Mouse (Mus musculus) lung, postnatal 14 days (tissue): ENCODE results near the gene Gas8.
A peak's percentile ranks its signal among the peaks of the same experiment; 100 is the strongest.
"Not testable (repeated sequence)": the region's sequence is repeated elsewhere in the genome, so short reads cannot be mapped to it uniquely, and the experiment has no call there.

Source experiments
- DNase-seq: peaks from one replicate; pipeline ENCODE4 v3.0.0; 2021

The Gas8 gene

DNA sequence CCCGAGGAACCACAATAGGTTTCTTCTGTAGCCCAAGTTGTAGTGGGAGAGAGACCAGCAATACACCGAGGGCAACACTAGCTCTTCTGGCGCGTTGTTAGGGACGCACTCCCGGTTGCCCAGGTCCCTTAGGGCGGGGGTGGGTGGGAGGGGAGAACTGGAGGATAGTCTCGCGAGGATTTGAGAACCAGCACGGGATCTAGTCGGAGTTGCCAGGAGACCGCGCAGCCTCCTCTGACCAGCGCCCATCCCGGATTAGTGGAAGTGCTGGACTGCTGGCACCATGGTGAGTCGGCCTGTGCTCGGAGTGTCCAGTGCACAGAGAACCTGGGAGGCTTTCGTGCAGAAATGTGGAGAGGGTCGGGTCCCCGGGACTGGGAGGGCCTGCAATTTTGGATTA, at the start of gene Gas8:
Gas8 (plus strand) TSS at position 168 of the 400 bp plus-strand sequence.
- DNase-seq: peak; percentile 91

DNA sequence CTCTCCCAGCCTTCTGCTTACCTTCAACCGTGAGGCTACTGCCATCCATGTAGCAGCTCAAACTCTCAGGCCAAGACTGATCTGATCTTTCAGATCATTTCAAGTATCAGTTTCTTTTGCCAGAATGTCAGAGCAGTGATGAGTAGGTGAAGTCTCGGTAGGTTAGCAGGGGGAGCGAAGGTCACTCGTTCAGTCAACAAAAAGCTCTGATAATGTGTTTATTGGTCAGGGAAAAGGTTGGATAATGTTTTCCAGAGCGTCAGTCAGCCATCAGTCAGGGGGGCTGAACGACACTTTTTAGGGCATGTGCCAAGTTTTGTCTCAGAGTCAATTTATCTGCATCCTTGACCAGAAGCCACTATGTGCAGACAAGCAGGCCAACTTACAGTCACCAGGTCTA, 45.6 kb upstream of the Gas8 start:
- DNase-seq: not testable (repeated sequence)

DNA sequence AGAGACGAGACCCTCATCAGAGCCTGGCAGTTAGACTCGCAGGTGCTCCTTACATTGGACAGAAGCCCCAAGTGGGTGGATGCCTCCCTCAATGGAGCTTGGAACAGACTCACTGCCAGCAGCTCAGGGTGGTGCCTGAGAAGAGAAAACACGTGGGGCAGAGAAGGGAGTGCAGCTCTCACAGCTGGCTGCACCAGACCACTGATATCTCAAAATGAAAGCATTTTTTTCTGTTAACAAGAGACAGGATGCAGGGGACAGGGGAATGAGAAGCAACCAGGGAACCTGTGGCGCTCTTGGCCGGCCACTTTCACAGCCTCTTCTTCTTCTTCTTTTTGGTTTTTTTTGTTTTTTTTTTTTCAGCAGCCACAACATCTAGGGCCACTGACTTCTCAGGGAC, 44.1 kb upstream of the Gas8 start:
- not testable (repeated sequence) for DNase-seq

DNA sequence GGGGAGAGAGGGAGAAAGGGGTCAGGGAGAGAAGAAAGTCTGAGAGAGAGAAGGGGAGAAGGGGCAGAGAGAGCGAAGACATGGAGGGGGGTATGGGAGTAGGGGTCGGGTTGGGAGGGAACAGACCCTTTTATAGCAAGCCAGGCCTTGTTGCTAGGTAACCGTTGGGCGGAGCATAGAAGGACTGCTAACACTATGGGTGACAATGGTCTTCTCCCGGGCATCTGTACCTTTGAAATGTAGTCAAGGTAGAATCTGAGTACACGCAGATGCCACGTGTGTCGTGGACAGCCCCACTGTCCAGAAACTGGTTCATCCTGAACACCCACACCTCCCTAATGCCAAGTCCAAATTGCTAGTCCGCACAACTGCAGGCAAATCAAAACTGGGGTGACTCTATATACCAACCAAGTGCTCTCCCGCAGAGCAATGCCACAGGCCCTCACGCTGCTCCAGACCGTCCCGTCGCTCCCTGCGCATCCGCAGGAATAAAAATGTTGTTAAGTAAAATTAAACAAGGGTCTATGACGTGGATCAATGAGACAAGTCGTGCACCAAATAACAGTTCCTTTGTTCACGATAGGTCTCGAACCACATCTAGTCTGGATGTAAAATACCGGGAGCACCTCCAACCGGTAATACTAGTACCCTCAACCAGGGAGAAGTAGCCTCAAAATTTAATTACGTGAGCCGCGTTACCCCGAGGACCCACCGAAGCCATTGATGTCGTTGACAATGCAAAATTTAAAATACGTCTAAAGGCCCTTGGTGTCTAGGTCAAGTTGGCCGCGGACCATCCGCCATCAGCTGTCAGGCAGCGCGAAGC, 41.5 kb upstream of the Gas8 start:
- DNase-seq: peak; percentile 4

DNA sequence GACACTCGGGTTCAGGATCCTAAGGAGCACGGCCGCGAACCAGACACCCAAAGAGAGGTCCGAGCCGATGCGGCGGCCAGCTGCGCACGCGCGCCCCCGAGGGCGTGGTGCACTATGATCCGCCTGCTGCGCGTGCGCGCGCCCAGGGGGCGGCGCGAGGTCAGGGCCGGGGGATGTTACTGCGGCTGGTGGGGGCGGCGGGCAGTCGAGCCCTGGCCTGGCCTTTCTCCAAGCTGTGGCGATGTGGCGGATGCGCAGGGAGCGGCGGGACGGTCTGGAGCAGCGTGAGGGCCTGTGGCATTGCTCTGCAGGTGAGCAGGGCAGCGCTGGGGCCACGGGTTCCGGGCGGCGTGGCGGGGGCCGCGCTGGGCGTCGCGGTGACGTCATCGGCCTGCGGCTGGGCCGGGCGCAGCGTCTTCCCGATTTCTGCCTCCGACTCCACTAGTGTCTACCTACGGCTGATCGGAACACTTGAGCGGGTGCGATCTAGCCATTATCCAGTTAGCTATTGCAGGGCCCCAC, 40.8 kb upstream of the Gas8 start, which contains the start of gene Afg3l1:
Afg3l1 (plus strand) TSS at position 167 of the 522 bp plus-strand sequence.
- DNase-seq: peak; percentile 93

DNA sequence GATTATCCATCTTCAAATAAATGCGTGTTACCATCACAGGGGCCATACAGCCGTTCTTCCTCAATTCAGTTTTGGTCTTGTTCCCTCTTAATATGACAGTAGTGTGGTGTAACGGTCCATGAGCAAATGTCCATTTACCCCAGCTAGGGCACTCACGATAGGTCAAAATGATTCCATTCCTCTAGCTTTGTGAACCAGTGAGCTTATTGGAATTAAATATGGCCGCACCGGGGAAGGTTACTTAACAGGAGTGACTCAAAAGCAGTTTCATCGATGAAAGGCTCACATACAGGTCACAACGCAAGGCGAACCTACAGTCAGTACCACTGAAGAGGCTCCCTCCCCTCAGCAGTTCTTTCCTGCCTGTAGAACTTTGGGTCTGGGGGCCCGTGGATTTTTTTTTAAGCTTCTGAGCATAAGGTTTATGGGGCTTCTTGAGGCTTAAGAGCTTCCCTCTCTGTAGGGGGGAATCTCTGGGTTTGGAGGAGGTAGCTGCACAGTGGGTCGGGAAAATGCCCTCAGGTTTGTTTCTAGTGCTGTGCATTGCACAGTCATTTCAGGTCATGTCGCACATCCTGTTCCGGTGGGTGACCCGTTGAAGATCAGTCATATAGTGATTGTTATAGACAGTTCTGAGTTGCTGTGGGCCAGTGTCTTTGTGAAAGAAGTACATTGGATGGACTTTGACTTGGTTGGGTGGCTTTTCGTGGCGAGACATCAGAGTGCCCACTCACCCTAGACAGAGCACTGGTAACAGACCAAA, 40.0 kb upstream of the Gas8 start:
- DNase-seq: peak; percentile 4

DNA sequence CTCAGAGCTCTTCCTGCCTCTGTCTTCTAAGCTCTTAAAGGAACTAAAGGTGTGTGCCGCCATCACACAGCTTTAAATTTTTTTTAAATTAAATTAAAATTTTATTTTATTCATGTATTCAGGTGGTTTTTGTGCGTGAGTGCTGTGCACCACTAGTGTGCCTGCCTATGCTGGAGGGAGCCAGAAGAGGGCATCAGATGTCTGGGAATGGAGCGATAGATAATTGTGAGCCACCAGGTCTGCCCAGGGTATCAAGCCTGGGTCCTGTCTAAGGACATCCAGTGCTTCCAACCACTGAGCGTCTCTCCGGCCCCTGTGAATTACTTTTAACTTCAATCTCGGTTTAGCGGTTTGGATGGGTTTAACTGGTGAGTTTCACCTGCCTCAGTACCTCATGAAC, 36.0 kb upstream of the Gas8 start:
- DNase-seq: no peak

DNA sequence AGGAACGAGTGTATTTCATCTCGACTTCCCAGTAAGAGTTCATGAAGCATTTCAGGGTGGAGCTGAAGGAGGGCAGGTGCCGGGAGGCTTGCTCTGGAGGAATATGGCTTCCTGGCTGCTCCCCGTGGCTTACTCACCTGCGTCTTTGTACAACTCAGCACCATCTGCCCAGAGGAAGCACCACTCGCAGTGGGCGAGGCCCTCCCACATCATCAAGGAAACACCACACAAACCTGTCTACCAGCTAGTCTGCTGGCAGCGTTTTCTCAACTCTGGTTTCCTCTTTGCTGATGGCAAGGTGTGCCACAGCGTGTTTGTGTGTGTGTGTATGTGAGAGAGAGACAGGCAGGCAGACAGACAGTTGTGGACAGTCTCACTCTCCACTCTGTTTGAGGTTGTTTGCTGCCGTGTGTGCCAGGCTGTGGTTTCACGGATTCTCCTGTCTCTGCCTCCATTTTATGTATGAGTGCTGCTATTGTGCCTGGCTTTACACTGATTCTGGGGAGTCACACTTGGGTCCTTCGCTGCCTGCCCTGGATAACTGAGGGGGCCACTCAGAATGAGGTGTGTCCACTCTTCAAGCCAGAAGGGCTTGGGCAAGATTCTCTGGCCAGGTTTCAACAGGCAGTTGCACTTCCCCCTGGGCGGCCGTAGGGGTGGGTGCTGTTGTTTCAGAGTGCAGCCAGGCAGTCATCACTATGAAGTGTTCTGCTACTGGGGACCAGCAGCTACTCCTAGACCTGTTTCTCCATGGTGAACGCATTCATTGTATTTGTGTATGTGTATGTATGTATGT, 27.2 kb upstream of the Gas8 start:
- peak; percentile 28 for DNase-seq

DNA sequence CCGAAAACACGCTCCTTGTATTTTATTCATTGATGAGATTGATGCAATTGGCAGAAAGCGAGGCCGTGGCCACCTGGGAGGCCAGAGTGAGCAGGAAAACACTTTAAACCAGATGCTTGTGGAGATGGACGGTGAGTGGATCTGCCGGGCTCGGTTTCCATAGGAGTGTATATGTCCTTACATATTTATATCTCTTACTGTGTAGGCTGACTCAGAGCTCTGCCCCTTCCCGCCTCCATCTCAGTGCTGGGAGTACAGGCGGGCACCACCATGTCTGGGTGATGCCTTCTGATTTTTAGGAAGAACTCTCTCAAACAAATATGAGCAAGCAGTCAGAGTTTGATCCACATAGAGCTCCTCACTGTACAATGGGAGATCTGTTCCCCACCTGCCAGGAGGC, 25.7 kb upstream of the Gas8 start:
- no peak for DNase-seq

DNA sequence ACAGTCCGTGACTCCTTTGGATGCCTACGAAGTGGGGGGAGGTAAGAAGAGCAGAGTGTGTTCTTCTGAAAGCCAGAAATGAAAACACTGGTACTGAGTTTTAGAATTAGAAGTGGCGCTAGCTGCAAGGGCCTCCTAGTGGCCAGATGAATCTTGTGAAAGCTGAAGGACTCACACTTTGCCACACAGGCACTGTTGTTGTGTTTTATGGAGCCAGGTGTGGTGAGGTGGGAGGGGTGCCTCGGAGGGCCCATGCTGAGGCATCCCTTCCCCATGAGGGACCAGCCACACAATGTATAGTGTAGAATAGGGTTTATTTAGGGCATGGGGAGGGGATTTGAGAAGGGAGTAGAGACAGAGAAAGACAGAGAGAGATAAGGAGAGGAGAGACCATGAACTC, 20.9 kb upstream of the Gas8 start:
- no peak for DNase-seq

DNA sequence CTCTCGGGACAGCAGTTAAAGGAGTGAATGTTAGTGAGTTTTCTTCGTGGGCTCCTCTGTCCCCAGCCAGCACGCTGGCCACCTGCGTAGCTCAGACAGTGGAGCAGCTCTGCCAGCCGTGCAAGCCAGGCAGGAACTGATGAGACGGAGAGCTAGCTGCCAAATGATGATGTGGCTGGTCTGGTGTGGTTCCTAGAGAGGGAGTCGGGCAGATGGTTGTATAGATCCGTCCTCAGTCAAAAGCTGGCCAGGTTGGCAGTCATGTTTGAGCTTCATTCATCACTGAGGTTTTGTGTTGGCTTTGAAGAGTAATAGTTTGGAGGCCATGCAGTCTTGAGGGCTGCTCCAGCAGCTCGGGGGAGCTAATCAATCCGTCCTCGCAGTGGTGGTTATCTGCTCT, 19.7 kb upstream of the Gas8 start:
- DNase-seq: no peak

DNA sequence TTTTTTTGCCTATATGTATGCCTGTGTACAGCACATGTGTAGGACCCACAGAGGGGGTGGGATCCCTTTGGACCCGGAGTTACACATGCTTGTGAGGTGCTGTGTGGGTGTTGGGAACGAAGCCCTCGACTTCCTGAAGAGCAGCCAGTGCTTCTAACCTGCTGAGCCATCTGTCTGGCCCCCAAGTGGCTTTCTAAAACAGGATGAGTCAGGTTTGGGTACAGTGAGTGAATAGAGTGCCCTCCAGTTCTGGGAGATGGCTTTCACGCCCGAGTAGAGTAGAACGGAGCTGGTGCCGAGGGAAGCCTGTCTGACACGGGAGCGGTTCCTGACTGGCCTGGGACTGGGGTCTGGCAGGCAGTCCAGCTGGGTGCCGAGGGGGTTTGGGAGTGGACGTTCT, 19.1 kb upstream of the Gas8 start:
- no peak for DNase-seq

DNA sequence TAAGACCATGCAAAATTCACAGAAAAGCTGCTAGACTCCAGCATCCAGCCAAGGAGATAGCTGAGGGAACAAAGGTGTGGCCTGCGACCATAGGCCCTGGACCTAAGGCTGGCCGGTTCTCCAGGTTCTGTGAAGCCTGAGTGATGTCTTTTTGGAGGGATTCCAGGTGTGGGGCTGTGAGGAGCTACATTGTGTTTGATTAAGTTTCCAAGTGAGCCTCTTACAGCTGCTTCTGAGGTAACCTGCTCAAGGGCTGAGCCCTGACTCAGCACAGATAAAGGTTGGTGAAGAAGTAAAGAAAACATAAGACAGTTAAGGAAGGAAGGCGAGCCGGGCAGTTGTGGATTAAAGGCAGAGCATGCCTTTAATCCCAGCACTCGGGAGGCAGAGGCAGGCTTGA, 16.4 kb upstream of the Gas8 start:
- no peak for DNase-seq

DNA sequence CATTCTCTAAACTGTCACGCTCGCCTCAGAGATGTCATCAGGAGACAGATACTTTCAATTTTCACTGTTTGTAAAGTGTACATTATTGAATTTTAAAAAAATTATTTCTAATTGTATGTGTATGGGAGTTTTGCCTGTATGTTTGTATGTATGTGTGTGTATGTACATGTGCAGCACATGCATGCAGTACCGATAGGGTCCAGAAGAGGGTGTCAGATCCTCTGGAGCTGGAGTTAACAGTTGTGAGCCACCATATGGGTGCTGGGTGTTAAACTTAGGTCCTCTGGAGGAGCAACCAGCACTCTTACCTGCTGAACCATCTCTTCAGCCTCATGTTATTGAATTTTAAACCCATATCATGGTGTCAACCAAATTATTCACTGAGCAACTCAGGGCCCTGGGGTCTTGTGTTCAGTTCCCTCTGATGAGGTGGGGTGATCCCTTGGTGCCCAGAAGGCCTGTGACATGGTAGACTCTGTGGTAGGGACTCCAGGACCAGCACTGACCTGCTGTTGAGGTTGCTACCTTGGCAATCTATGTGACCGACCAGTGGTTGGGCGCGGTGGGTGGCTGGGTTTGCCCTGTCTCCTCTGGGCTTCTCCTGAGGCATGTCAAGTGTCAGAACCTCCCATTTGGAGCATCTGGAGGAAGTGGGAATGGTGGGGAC, 14.7 kb upstream of the Gas8 start:
- no peak for DNase-seq

DNA sequence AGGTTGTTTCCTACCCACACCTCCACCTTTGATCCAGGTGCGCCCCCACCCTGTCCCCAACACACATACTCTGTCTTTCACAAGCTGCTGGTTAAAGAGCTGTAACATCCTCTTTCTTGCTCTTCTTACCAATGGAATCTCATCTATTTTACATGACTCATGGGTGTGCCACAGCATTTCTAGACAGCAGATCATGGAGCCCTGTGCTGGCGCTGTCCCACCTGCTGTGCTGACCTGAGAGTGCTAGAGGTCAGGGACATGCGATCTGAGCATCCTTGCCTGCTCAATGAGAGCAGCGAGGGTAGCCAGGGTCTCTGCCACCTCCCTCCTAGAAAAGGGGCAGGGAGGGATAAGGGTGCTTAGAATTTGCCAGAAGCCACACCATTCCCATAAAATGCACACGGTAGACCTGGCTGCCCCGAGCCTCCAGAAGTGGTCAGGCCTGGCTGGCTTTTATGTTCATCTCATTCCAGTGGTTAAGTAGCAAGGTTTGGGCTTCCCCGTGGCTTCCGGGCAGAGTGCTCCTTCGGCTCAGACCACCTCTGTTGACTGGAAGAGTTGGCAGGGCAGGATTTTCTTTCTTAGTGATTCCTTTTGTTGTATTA, 13.9 kb upstream of the Gas8 start:
- no peak for DNase-seq

DNA sequence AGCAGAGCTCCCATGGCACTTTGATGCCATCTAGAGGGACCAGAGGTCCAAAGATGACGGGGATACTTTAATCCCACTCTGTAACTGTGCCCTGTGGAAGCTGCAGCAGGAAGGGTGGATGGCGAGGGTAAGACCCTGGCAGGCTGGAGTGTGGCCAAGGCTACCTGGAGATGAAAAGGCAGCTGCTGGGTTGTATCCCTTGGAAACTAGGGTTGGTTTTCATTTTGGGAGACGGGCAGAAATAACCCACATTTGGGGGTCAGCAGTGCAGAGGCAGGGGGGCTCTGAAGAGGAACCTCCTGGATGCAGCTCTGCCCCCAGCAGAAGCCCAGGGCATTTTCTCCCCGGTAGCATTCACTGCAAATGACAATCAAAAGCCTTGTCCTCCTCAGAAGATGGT, 13.4 kb upstream of the Gas8 start:
- no peak for DNase-seq

DNA sequence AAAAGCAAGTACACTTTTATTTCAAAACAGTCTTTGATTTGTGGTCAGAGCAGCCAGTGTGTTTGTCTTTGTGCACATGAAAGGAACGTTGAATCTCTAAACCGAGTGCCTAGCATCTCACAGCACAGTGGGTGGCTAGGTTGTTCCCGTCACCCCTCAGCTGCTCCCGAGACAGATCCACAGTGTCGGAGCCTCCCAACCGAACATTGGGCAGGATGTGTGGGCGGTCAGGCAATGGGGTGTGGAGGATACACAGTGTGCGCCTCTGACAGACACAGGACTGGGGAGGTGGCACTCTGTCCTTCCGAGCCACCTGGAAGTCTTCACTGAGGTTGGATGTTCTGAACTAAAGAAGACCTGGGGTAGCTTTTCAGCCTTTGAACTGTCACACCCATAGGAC, 12.9 kb upstream of the Gas8 start:
- no peak for DNase-seq

DNA sequence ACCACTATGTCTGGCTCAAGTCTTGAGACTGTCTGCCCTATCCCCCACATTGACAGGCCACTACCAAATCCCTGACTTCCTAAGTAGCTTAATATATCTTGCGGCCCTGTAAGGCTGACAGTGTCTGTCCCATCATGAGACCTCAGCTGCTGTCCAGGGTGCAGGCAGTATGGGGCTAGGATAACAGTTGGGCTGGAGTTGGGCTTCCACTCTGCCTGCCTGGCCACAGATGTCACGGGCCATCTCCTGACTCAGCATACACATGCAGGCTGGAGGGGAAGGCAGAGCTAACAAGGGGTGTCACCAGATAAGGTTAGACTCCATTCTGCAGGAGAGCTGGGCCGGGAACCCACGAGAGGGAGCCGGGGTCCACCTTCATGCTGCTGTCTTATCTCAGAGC, 11.5 kb upstream of the Gas8 start:
- DNase-seq: no peak

DNA sequence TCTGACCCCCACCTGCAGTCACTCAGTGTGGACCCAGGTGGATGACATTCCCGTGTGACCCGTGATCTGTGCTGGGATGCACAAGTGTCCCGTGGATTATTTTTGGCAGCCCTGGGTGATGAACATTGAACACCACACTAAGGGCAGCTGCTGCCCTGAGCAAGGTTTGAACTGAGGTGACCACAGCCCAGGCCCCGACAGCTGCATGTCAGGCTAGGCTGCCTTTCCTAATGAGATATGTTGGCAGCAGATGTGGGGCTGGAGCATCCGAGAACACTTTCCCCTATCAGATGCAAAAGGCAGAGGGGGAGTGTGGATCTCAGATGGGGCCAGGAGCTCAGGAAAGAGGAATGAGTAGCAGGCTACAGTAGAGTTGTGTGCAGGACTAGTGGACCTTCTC, 7.8 kb upstream of the Gas8 start:
- no peak for DNase-seq

DNA sequence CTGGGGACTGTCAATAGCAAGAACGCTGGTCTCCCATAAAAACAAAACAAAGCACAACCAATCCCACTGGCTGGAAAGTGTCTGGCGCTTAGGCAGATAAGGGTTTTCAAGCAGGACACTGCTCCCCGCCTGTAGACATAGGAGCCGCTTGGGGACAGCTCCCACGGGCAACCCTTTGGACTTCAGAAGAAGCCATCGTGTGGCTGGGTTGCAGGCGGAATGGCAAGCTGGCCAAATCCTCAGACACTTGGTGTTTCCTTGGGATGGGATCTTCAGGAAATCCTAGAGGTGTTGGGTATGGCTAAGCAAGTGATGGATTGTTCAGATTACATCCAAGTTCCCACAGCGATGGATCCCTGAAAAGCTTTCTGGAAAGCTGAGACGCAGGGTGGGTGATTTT, 4.5 kb upstream of the Gas8 start:
- DNase-seq: no peak

DNA sequence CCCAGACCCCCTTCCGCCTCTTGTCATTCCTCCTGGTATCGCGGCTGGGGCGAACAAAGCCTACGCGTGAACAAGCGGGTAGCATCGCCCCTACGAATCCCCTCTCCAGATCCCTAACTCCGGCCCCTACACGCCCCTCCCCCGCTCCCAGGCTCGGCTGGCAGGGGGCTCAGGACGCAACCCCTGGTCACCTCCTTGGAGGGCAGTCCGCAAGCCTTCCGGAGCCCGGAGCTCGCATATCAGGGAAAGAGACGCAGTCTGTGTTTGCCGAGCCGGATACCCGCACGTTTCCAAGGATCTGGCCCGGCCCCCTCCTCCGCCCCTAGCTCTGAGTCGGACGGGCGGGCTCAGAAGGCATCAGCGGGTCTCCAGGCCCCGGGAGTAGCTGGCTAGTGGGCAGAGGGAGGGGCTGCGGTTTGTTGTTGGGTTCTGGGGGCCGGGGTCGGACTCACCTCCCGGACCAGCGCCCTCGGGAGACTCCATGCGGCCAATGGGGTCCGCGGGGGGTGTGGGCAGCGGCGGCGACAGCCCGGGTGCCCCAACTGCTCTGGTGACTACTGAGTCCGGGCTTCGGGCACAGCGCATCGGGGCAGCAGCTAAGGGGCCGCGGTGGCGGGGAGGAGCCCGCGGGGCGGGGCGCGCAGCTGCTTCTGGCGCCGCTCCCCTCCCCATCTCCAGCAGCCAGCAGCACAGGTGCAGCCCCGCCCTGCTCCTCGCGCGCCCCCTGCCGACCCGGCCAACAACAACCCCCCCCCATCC, 3.7 kb upstream of the Gas8 start, which contains the start of gene Dbndd1:
Dbndd1 (minus strand) TSS at position 683 of the 759 bp plus-strand sequence.
- DNase-seq: peak; percentile 41
